Mouse (Mus musculus): ENCODE results near the gene Nav1. TPM values are rescaled to one million over a fixed set of nuclear protein-coding genes. Genes with fewer than 3 reads are reported as not detected.
A peak's percentile ranks its signal among the peaks of the same experiment; 100 is the strongest.

The Nav1 gene
- total and polyA plus RNA-seq, 2 experiments from 2014 or later = 35.5 to 85.8 TPM

DNA sequence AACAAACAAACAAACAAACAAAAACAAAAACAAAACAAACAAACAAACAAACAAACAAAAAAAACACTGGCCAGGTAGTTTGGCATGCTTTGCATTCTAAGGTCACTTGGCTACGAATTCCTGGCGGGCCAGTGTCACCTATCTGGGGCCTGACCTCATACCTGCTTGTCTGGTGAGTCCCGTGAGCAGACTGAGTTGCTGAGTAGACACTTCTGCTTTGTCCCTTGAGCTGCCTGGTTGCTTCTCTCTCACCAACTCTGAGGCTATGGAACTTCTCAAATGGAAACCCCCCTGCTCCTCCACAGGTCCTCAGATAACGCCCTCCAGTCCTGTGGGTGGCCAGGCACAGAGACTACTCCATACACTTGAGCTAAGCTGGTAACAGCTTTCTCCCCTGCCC is 93.0 kb downstream of the Nav1 start:
- peaks cover 25% of the 10 kb centered on the region; the same call in 1 of the 2 replicates for H3K4me1 ChIP-seq (ENCODE audit: insufficient read depth)
- WGBS = 65% methylated on average over 4 of the region's 4 CpGs
- no peak for ATAC-seq
- H3K27me3 ChIP-seq (ENCODE audit: insufficient read depth, low read length) = no peaks in the 10 kb centered on the region
- no peaks in the 10 kb centered on the region for H3K9me3 ChIP-seq (ENCODE audit: low read length)
- no peak overlapping the region for H3K4me3 ChIP-seq (ENCODE audit: low read depth, low read length)
- H3K36me3 ChIP-seq (ENCODE audit: insufficient read depth) = no peaks in the 10 kb centered on the region
- DNase-seq = no peak
- no peak overlapping the region for H3K4me2 ChIP-seq (ENCODE audit: low read depth)
- no peak for TF ChIP-seq CTCF (IDR thresholded peaks at IDR 0.05; ENCODE audit: low read depth)
- no peak overlapping the region for H3K9ac ChIP-seq
- no peak overlapping the region for H3K27ac ChIP-seq (ENCODE audit: low read depth, low read length)

DNA sequence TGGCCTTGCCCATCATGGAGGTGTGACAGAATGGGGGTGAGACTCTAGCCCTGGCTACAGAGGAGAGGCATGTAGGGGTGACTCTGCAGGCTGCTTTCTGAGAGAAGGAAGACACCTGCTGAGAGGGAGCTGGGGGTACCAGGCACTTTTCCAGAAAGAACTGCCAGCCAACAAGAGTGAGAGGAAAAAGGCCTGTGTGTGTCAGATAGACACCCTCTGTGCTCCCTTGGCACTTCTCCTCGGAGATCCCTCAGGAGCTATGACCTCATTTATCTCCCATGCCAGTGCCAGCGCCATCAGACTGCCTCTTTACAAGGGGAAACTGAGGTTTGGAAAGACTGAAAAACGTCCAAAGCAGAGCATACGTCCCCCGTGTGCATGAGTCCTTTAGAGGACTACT is 93.6 kb downstream of the Nav1 start:
- peak; percentile 30 for DNase-seq

DNA sequence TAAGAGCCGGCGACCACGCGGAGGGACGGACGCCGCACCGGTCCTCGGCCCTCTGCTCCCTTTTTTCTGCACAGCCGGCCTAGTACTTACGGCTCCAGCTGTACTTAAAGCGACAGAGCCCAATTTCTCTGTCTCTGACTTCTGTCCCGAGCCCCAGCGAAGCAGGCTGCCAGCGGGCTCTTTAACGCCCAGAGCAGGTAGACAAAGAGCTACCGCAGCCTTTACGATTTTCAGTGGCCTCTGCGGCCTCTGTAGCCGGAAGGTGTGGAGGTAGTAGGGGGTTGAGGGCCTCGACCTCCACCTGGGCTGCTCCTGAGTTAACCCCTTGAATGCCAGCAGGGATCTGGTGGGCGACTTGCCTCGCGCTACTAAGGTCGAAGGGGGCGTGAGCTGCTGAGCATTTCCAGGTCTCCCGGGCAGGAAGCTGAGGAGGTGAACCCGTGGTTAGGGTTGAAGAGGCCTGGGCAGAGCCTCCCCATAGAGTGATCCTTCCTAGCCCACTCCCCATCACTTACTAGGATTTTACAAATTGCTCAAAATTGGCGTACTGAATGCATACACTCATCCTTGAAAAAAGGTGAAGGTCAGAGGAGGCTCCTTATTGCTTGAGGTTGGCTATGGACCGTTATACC is 96.6 kb downstream of the Nav1 start:
- Histone ChIP-seq H3K9ac (peak overlapping the region; percentile 69), H3K27ac (ENCODE audit: low read depth, low read length) (peak overlapping the region; percentile 30), H3K36me3 (ENCODE audit: insufficient read depth) (no peaks in the 10 kb centered on the region), H3K27me3 (ENCODE audit: insufficient read depth, low read length) (no peaks in the 10 kb centered on the region), H3K4me3 (ENCODE audit: low read depth, low read length) (peak overlapping the region; percentile 46), H3K4me1 (ENCODE audit: insufficient read depth) (peaks cover 15% of the 10 kb centered on the region; the same call in 1 of the 2 replicates), H3K9me3 (ENCODE audit: low read length) (no peaks in the 10 kb centered on the region), H3K4me2 (ENCODE audit: low read depth) (peak overlapping the region; percentile 87)
- no peak for TF ChIP-seq CTCF (IDR thresholded peaks at IDR 0.05; ENCODE audit: low read depth)
- WGBS = 5% methylated on average over 30 of the region's 30 CpGs
- ATAC-seq (peak; percentile 85), DNase-seq (peak; percentile 73)

More for the DNA sequence above, 93.6 kb downstream of the Nav1 start:
- H3K9me3 ChIP-seq (ENCODE audit: low read length) = no peaks in the 10 kb centered on the region
- H3K4me3 ChIP-seq (ENCODE audit: low read depth, low read length) = no peak overlapping the region
- H3K27me3 ChIP-seq (ENCODE audit: insufficient read depth, low read length) = no peaks in the 10 kb centered on the region
- ATAC-seq = no peak
- no peak overlapping the region for H3K27ac ChIP-seq (ENCODE audit: low read depth, low read length)
- peaks cover 24% of the 10 kb centered on the region; the same call in 1 of the 2 replicates for H3K4me1 ChIP-seq (ENCODE audit: insufficient read depth)
- no peaks in the 10 kb centered on the region for H3K36me3 ChIP-seq (ENCODE audit: insufficient read depth)
- no peak for TF ChIP-seq CTCF (IDR thresholded peaks at IDR 0.05; ENCODE audit: low read depth)
- H3K4me2 ChIP-seq (ENCODE audit: low read depth) = no peak overlapping the region
- 24% methylated on average over 5 of the region's 5 CpGs for WGBS
- H3K9ac ChIP-seq = no peak overlapping the region

DNA sequence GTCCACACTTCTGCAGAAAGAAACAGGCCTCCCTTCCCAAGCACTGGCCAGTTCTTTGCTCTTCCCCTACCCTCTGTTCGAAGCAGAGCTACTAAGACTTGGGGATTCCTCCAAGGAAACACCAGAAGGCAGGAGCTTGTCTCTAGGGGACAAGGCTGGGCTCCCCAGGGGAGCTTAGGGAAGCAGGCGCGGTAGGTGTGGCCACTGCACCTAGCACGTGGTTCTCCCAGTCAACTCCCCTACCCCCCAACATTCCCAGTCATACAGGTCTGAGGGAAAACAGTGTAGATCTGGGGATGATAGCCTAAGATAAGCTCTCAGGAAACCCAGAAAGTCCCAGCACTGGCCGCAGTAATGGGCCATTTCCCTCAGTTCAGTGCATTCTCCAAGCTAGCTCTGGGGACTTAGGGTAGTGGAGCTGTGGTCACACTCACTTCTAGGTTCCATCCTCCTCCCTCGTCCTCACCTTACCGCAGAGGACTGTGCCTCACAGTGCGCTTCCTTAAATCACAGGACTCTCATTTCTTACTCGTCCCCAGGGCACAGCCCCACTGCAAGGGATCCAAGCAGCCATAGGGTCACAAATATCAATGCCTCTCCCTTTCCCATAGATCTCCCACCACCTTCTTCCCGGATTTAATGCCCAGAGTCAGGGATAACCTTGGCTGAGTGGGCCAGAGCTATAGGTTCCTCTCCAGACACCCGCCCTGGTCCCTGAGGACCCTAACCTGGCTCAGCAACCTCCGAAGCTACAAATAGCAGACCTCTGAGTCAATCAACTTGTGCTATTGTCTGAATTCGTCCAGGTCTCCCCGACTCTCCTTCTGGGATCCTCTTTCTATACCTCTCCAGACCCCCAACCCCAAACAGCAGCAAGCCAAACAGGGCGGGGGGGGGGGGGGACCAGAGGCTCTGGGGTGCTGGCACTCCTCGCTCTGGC is 97.7 kb downstream of the Nav1 start:
- 21% methylated on average over 16 of the region's 16 CpGs for WGBS

DNA sequence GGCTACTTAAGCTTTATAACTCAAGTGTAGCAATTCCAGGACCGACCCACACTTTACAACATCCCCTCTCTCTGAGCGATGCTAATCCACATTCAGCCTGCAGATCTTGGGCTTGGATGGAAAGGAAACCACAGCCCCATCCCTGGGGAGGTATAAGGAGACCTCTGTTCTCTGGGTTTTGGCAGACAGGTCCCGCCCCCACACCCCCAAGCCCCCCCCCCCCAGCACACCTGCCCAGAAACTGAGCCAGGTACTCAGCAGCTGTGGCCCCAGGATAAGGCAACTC is 98.8 kb downstream of the Nav1 start:
- no peak overlapping the region for H3K4me2 ChIP-seq (ENCODE audit: low read depth)
- no peaks in the 10 kb centered on the region for H3K36me3 ChIP-seq (ENCODE audit: insufficient read depth)
- DNase-seq (no peak), ATAC-seq (no peak)
- no peaks in the 10 kb centered on the region for H3K27me3 ChIP-seq (ENCODE audit: insufficient read depth, low read length)
- TF ChIP-seq CTCF (IDR thresholded peaks at IDR 0.05; ENCODE audit: low read depth) = no peak
- H3K27ac ChIP-seq (ENCODE audit: low read depth, low read length) = no peak overlapping the region
- 17% methylated on average over 3 of the region's 3 CpGs for WGBS
- peaks cover 9% of the 10 kb centered on the region; the same call in 1 of the 2 replicates for H3K4me1 ChIP-seq (ENCODE audit: insufficient read depth)
- no peak overlapping the region for H3K4me3 ChIP-seq (ENCODE audit: low read depth, low read length)
- no peaks in the 10 kb centered on the region for H3K9me3 ChIP-seq (ENCODE audit: low read length)
- H3K9ac ChIP-seq = no peak overlapping the region

More for the DNA sequence above, 97.7 kb downstream of the Nav1 start:
- H3K4me2 ChIP-seq (ENCODE audit: low read depth) = peak overlapping the region; percentile 87
- DNase-seq (no peak), ATAC-seq (no peak)
- no peaks in the 10 kb centered on the region for H3K27me3 ChIP-seq (ENCODE audit: insufficient read depth, low read length)
- no peak for TF ChIP-seq CTCF (IDR thresholded peaks at IDR 0.05; ENCODE audit: low read depth)
- H3K9me3 ChIP-seq (ENCODE audit: low read length) = no peaks in the 10 kb centered on the region
- H3K9ac ChIP-seq = peak overlapping the region; percentile 69
- peak overlapping the region; percentile 46 for H3K4me3 ChIP-seq (ENCODE audit: low read depth, low read length)
- H3K27ac ChIP-seq (ENCODE audit: low read depth, low read length) = no peak overlapping the region
- H3K36me3 ChIP-seq (ENCODE audit: insufficient read depth) = no peaks in the 10 kb centered on the region
- peaks cover 14% of the 10 kb centered on the region; the same call in 1 of the 2 replicates for H3K4me1 ChIP-seq (ENCODE audit: insufficient read depth)

DNA sequence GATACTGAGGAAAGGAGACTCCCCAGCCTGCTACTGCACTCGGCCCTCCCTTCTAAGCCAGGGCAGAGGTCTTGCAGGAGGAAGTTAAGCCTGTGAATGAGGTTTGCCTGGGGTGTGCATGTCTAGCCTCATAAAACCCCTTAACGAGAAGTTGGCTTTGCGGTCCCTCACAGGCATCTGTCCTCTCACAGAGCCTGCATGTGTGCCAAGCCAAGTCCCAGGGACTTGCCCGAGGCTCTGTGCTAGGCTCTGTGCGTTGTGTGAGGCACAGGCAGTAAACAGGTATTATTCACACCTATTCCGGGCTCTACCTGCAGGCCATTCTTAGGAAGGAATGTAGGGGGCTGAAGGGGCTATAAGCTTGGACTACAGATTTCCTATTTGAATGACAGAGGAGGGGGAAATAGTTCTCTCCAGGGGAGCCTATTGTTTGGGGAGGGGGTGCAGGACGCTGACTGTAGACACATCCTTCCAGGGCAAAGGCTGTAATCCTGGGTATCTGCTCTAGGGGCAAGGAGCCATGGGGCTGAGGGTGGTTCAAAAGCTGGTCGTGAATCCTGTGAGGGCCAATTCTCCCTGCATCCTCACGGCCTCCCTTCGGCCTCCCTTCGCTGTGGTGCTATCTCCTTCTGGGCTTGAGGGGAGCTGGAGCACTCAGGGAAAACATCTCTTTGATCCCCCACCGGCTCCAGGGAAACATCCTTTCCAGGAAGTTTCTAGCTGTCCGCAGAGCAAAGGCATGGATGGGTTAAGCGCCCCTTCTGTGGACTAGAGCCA is 99.3 kb downstream of the Nav1 start:
- TF ChIP-seq CTCF (IDR thresholded peaks at IDR 0.05; ENCODE audit: low read depth) = no peak
- ATAC-seq (no peak), DNase-seq (no peak)
- H3K36me3 ChIP-seq (ENCODE audit: insufficient read depth) = no peaks in the 10 kb centered on the region
- 23% methylated on average over 14 of the region's 14 CpGs for WGBS
- no peak overlapping the region for H3K27ac ChIP-seq (ENCODE audit: low read depth, low read length)
- H3K4me1 ChIP-seq (ENCODE audit: insufficient read depth) = peaks cover 8% of the 10 kb centered on the region; the same call in 1 of the 2 replicates
- H3K9me3 ChIP-seq (ENCODE audit: low read length) = no peaks in the 10 kb centered on the region
- no peak overlapping the region for H3K4me3 ChIP-seq (ENCODE audit: low read depth, low read length)
- no peak overlapping the region for H3K9ac ChIP-seq
- H3K4me2 ChIP-seq (ENCODE audit: low read depth) = no peak overlapping the region
- H3K27me3 ChIP-seq (ENCODE audit: insufficient read depth, low read length) = no peaks in the 10 kb centered on the region

Data from forebrain, postnatal 0 days (tissue).